Mouse (Mus musculus) thymus, adult 2 months (tissue): Measurements from ENCODE around the gene Wdr66. TPM values are rescaled to one million over a fixed set of nuclear protein-coding genes. Genes with fewer than 3 reads are reported as not detected.

Source experiments
- DNase-seq: peaks from one replicate; pipeline ENCODE4 v3.0.0; 2021
- H3K27ac ChIP-seq: fragments of 200-500 bp; 2 replicates; pipeline ENCODE4 v1.5.1; 2012; ENCODE audit warnings: low read length, control low read depth; ENCODE audit not compliant: control insufficient read depth, insufficient read depth
- H3K27me3 ChIP-seq: fragments of 200-500 bp; 2 replicates; pipeline ENCODE4 v1.6.1; 2012; ENCODE audit warnings: mild to moderate bottlenecking, low read length, moderate library complexity, mixed read lengths; ENCODE audit not compliant: control insufficient read depth, insufficient read depth
- H3K36me3 ChIP-seq: fragments of 200-500 bp; 2 replicates; pipeline ENCODE4 v1.6.1; 2012; ENCODE audit warnings: mild to moderate bottlenecking, low read length, moderate library complexity; ENCODE audit not compliant: control insufficient read depth, insufficient read depth
- H3K4me1 ChIP-seq: fragments of 200-500 bp; replicated peaks from 2 replicates; pipeline ENCODE4 v1.6.1; 2012; ENCODE audit warnings: low read length; ENCODE audit not compliant: control insufficient read depth, insufficient read depth
- H3K4me3 ChIP-seq: fragments of 200-500 bp; 2 replicates; pipeline ENCODE4 v1.5.1; 2012; ENCODE audit warnings: mild to moderate bottlenecking, low read length, control low read depth, moderate library complexity; ENCODE audit not compliant: control insufficient read depth, insufficient read depth
- CTCF ChIP-seq: fragments of 200-500 bp; IDR thresholded peaks from 2 replicates; pipeline ENCODE4 v1.5.1; 2012; ENCODE audit warnings: mild to moderate bottlenecking, control low read depth, low read length, moderate library complexity, borderline replicate concordance; ENCODE audit not compliant: control insufficient read depth, poor library complexity, insufficient read depth; ENCODE audit errors: extremely low read depth
- POLR2A ChIP-seq: fragments of 200-500 bp; IDR thresholded peaks from 2 replicates; pipeline ENCODE4 v1.6.1; 2012; ENCODE audit warnings: mild to moderate bottlenecking, low read length, control low read depth, moderate library complexity; ENCODE audit not compliant: control insufficient read depth, poor library complexity, insufficient read depth; ENCODE audit errors: extremely low read depth
- WGBS: fragments of 180-500 bp; shearing (Covaris S2); methylation state at CpG from one replicate; pipeline ENCODE4 v1.1.7; 2018; 5-methylcytosine and 5-hydroxymethylcytosine counted together
- polyA plus RNA-seq: library from polyadenylated mRNA; depleted of rRNA; stranded (reverse); fragments of >200 nt; gene quantifications from 2 replicates; pipeline ENCODE4 v1.2.3, GENCODE M21; 2012

Gene Wdr66
- polyA plus RNA-seq, 1 experiment: 2.4 TPM

- no peaks in the 10 kb centered on the region for H3K27me3 ChIP-seq
- H3K27ac ChIP-seq: no peak overlapping the region
- H3K4me3 ChIP-seq: no peak overlapping the region
- H3K4me1 ChIP-seq: peaks cover 19% of the 10 kb centered on the region
- H3K36me3 ChIP-seq: no peaks in the 10 kb centered on the region
- no peak for DNase-seq
- WGBS: 93% methylated on average over 10 of the region's 10 CpGs
- no peak for TF ChIP-seq CTCF
Observed at GRCm38 (mm10) chr5:123309816-123310215, 57.9 kb downstream of the Wdr66 start.

GRCm38 (mm10) chr5:123310221-123310620 is 58.3 kb downstream of the Wdr66 start:
- Histone ChIP-seq H3K4me1 (peaks cover 23% of the 10 kb centered on the region), H3K27me3 (no peaks in the 10 kb centered on the region), H3K4me3 (no peak overlapping the region), H3K36me3 (no peaks in the 10 kb centered on the region), H3K27ac (no peak overlapping the region)
- TF ChIP-seq POLR2A: no peak
- no peak for TF ChIP-seq CTCF
- WGBS: 89% methylated on average over 7 of the region's 7 CpGs
- no peak for DNase-seq

- Histone ChIP-seq H3K4me1 (peaks cover 34% of the 10 kb centered on the region), H3K27ac (peak overlapping the region; percentile 75), H3K36me3 (no peaks in the 10 kb centered on the region), H3K27me3 (no peaks in the 10 kb centered on the region), H3K4me3 (no peak overlapping the region)
- TF ChIP-seq POLR2A (no peak), CTCF (no peak)
- DNase-seq: no peak
- WGBS: 63% methylated on average over 12 of the region's 12 CpGs
Observed at GRCm38 (mm10) chr5:123313058-123313630, 61.2 kb downstream of the Wdr66 start.

GRCm38 (mm10) chr5:123313851-123314380 is 62.0 kb downstream of the Wdr66 start:
- Histone ChIP-seq H3K27me3 (no peaks in the 10 kb centered on the region), H3K36me3 (no peaks in the 10 kb centered on the region), H3K4me1 (peaks cover 36% of the 10 kb centered on the region), H3K27ac (peak overlapping the region; percentile 75), H3K4me3 (peak overlapping the region; percentile 21)
- DNase-seq: peak; percentile 61
- 11% methylated on average over 11 of the region's 11 CpGs for WGBS
- TF ChIP-seq CTCF (no peak), POLR2A (peak; percentile 36; the same call in 1 of the 2 replicates)

GRCm38 (mm10) chr5:123315219-123315866 is 63.4 kb downstream of the Wdr66 start:
- TF ChIP-seq CTCF: no peak
- TF ChIP-seq POLR2A: peak; percentile 25; the same call in 1 of the 2 replicates
- H3K27ac ChIP-seq: peak overlapping the region; percentile 90
- 23% methylated on average over 10 of the region's 10 CpGs for WGBS
- H3K27me3 ChIP-seq: no peaks in the 10 kb centered on the region
- no peak overlapping the region for H3K4me3 ChIP-seq
- peaks cover 36% of the 10 kb centered on the region for H3K4me1 ChIP-seq
- peak; percentile 54 for DNase-seq
- H3K36me3 ChIP-seq: no peaks in the 10 kb centered on the region

GRCm38 (mm10) chr5:123317992-123318391 is 66.1 kb downstream of the Wdr66 start:
- 12% methylated on average over 6 of the region's 6 CpGs for WGBS
- TF ChIP-seq CTCF (no peak), POLR2A (no peak)
- Histone ChIP-seq H3K27ac (peak overlapping the region; percentile 74), H3K4me3 (peak overlapping the region; percentile 35), H3K27me3 (no peaks in the 10 kb centered on the region), H3K4me1 (peaks cover 32% of the 10 kb centered on the region), H3K36me3 (no peaks in the 10 kb centered on the region)
- DNase-seq: peak; percentile 38

GRCm38 (mm10) chr5:123320136-123320535 is 68.2 kb downstream of the Wdr66 start:
- H3K27me3 ChIP-seq: no peaks in the 10 kb centered on the region
- no peaks in the 10 kb centered on the region for H3K36me3 ChIP-seq
- 98% methylated on average over 3 of the region's 3 CpGs for WGBS
- no peak overlapping the region for H3K27ac ChIP-seq
- no peak overlapping the region for H3K4me3 ChIP-seq
- peaks cover 13% of the 10 kb centered on the region for H3K4me1 ChIP-seq
- DNase-seq: no peak
- no peak for TF ChIP-seq CTCF
- no peak for TF ChIP-seq POLR2A
